Mouse (Mus musculus): Measurements from ENCODE around the gene Lce6a.

DNA sequence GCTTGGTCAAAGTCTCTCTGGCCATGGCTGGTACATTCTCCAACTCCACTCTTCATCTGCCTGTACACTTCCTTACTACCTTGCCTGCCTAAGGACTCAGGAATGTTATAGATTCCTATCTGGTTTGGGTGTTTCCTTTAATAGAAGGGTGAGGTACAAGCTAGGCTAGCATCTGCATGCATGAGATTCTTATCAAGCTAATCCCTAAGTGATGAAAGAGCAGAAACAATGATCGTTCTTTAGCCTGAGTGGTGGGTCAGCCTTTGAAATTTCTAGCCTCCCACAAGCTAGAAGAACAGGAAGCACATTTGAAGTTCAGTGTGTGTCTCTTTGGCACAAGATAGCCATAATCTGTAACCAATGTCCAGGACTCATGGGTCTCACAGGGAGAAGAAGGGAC lies 11.7 kb downstream of the Lce6a start:
- TF ChIP-seq CTCF (IDR thresholded peaks at IDR 0.05; ENCODE audit: low read depth), result no peak
- no peak for TF ChIP-seq EP300 (IDR thresholded peaks at IDR 0.05; ENCODE audit: low read depth)
